Mouse (Mus musculus) hindbrain, embryonic 13.5 days (tissue): ENCODE results near the gene Mtss1l. TPM values are rescaled to one million over a fixed set of nuclear protein-coding genes. Genes with fewer than 3 reads are reported as not detected.

Source experiments
- polyA plus RNA-seq: library from polyadenylated mRNA; unstranded; fragments of >200 nt; fragmentation: Nextera tagmentation; extraction: Ambion mirVana; gene quantifications from 2 replicates; pipeline ENCODE4 v1.2.1, GENCODE M21; 2015

Mtss1l gene
- polyA plus RNA-seq, 1 experiment from 2014 or later = 19.0 TPM

Other genes starting within 250 kb of the Mtss1l start
- 23.7 and 24.9 TPM in 2 replicates for gene Vac14, start 102.9 kb upstream of the Mtss1l start, polyA plus RNA-seq
- gene Il34, start 84.4 kb downstream of the Mtss1l start, polyA plus RNA-seq = 2.7 and 2.8 TPM in 2 replicates
- 71.9 and 77.8 TPM in 2 replicates for gene Cog4, start 125.1 kb downstream of the Mtss1l start, polyA plus RNA-seq
- 106 and 109 TPM in 2 replicates for gene Sf3b3, start 125.3 kb downstream of the Mtss1l start, polyA plus RNA-seq
- 7.5 and 8.4 TPM in 2 replicates for gene Fuk, start 181.0 kb downstream of the Mtss1l start, polyA plus RNA-seq
- 21.0 and 23.0 TPM in 2 replicates for gene St3gal2, start 198.4 kb downstream of the Mtss1l start, polyA plus RNA-seq